Mouse (Mus musculus) ES-Bruce4 (cell line): ENCODE data around the gene Dad1. TPM values are rescaled to one million over a fixed set of nuclear protein-coding genes. Genes with fewer than 3 reads are reported as not detected.

Experiments used
- H3K27ac ChIP-seq: 2 replicates; pipeline ENCODE4 v1.5.1; 2012; ENCODE audit warnings: low read length, inconsistent platforms; ENCODE audit not compliant: insufficient read depth
- H3K27me3 ChIP-seq: 2 replicates; pipeline ENCODE4 v1.6.1; 2012; ENCODE audit warnings: mild to moderate bottlenecking, low read length, inconsistent platforms; ENCODE audit not compliant: control insufficient read depth, poor library complexity, insufficient read depth, severe bottlenecking
- H3K36me3 ChIP-seq: 2 replicates; pipeline ENCODE4 v1.6.1; 2012; ENCODE audit warnings: inconsistent platforms, mild to moderate bottlenecking, low read length, moderate library complexity; ENCODE audit not compliant: control insufficient read depth, poor library complexity, insufficient read depth, severe bottlenecking
- H3K4me1 ChIP-seq: one replicate; pipeline ENCODE4 v1.8.1; 2011; ENCODE audit warnings: low read length; ENCODE audit not compliant: control insufficient read depth, insufficient read depth
- H3K4me3 ChIP-seq: 2 replicates; pipeline ENCODE4 v1.5.1; 2011; ENCODE audit warnings: low read depth, mild to moderate bottlenecking, low read length
- H3K9ac ChIP-seq: 2 replicates; pipeline ENCODE4 v1.6.1; 2012; ENCODE audit warnings: low read depth, mild to moderate bottlenecking, inconsistent platforms; ENCODE audit not compliant: poor library complexity, severe bottlenecking
- H3K9me3 ChIP-seq: replicated peaks from 2 replicates; pipeline ENCODE4 v1.6.1; 2012; ENCODE audit warnings: mild to moderate bottlenecking, low read length, inconsistent platforms; ENCODE audit not compliant: control insufficient read depth, poor library complexity, insufficient read depth, severe bottlenecking
- CTCF ChIP-seq: IDR thresholded peaks from one replicate; pipeline ENCODE4 v1.8.1; 2011; ENCODE audit warnings: low read depth, low read length
- EP300 ChIP-seq: IDR thresholded peaks from 2 replicates; pipeline ENCODE4 v1.6.1; 2011; ENCODE audit warnings: low read depth, low read length; ENCODE audit not compliant: insufficient read depth
- POLR2A ChIP-seq: IDR thresholded peaks from one replicate; pipeline ENCODE4 v1.8.1; 2011; ENCODE audit warnings: low read length; ENCODE audit not compliant: insufficient read depth
- polyA plus RNA-seq: library from polyadenylated mRNA; stranded (reverse); fragments of >200 nt; gene quantifications from 2 replicates; pipeline ENCODE4 v1.2.4, GENCODE M21; 2011; ENCODE audit warnings: low read depth; ENCODE audit not compliant: missing spikeins, insufficient read depth, insufficient read length

Dad1 gene
- polyA plus RNA-seq, 1 experiment: 119 TPM

DNA sequence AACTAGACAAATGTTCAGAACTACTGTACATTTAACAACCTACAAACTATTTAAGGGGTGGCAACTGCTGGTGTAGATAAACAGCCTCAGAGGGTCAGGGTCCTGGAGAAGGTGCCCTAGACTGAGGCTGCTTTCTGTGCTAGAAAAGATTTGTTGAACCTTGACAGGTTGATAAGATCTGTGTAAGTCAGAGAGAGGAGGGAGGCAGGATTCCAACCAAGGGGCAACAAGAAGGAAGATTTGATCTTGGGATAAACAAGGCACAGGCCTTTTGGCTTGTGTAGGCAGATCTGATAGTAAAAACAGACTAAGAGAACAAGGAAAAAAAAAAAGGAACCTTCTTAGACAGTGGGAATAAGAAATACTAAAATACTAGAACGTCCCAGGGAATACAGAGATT lies 35.7 kb downstream of the Dad1 start:
- no peaks in the 10 kb centered on the region for H3K27me3 ChIP-seq

GRCm38 (mm10) chr14:54216126-54216525 lies 37.8 kb downstream of the Dad1 start:
- Histone ChIP-seq H3K36me3 (no peaks in the 10 kb centered on the region), H3K27ac (no peak overlapping the region), H3K9ac (no peak overlapping the region), H3K9me3 (no peaks in the 10 kb centered on the region), H3K4me3 (no peak overlapping the region), H3K4me1 (no peaks in the 10 kb centered on the region), H3K27me3 (no peaks in the 10 kb centered on the region)
- TF ChIP-seq EP300 (no peak), CTCF (no peak), POLR2A (no peak)

More for the DNA sequence above, 35.7 kb downstream of the Dad1 start:
- Histone ChIP-seq H3K36me3 (no peaks in the 10 kb centered on the region), H3K9me3 (no peaks in the 10 kb centered on the region), H3K9ac (no peak overlapping the region), H3K4me3 (no peak overlapping the region), H3K4me1 (no peaks in the 10 kb centered on the region), H3K27ac (no peak overlapping the region)
- TF ChIP-seq POLR2A (no peak), EP300 (no peak), CTCF (no peak)

GRCm38 (mm10) chr14:54214901-54215300 lies 39.0 kb downstream of the Dad1 start:
- no peaks in the 10 kb centered on the region for H3K36me3 ChIP-seq
- H3K27me3 ChIP-seq: no peaks in the 10 kb centered on the region
- no peak overlapping the region for H3K4me3 ChIP-seq
- TF ChIP-seq POLR2A (no peak), CTCF (no peak), EP300 (no peak)
- no peaks in the 10 kb centered on the region for H3K9me3 ChIP-seq
- no peak overlapping the region for H3K27ac ChIP-seq
- no peak overlapping the region for H3K9ac ChIP-seq
- H3K4me1 ChIP-seq: no peaks in the 10 kb centered on the region

GRCm38 (mm10) chr14:54214477-54214876 lies 39.4 kb downstream of the Dad1 start:
- no peaks in the 10 kb centered on the region for H3K27me3 ChIP-seq
- H3K27ac ChIP-seq: no peak overlapping the region
- TF ChIP-seq CTCF (no peak), POLR2A (no peak), EP300 (no peak)
- no peak overlapping the region for H3K4me3 ChIP-seq
- H3K4me1 ChIP-seq: no peaks in the 10 kb centered on the region
- no peak overlapping the region for H3K9ac ChIP-seq
- H3K36me3 ChIP-seq: no peaks in the 10 kb centered on the region
- H3K9me3 ChIP-seq: no peaks in the 10 kb centered on the region

DNA sequence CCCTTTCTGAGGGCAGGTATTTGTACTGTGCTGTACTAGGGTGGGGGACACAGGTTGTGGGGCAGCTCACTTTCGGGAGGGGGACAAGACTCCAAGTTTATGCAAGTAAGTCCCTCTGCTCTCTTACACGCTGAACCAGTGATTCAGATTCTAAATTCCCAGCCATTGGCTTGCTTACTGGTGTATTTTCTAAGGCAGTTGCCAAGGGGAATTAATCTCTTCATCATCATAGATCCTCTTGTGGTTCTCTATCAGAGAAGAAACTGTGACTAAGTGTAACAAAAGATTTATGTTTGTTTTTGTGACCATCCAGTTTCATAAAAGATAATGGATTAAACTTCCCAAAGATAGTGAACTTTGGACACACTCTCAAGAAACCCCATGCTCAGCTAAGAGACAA lies 40.2 kb downstream of the Dad1 start:
- no peak overlapping the region for H3K27ac ChIP-seq
- TF ChIP-seq POLR2A (no peak), CTCF (no peak), EP300 (no peak)
- H3K27me3 ChIP-seq: no peaks in the 10 kb centered on the region
- H3K4me3 ChIP-seq: no peak overlapping the region
- no peaks in the 10 kb centered on the region for H3K36me3 ChIP-seq
- no peaks in the 10 kb centered on the region for H3K9me3 ChIP-seq
- no peaks in the 10 kb centered on the region for H3K4me1 ChIP-seq
- H3K9ac ChIP-seq: no peak overlapping the region

DNA sequence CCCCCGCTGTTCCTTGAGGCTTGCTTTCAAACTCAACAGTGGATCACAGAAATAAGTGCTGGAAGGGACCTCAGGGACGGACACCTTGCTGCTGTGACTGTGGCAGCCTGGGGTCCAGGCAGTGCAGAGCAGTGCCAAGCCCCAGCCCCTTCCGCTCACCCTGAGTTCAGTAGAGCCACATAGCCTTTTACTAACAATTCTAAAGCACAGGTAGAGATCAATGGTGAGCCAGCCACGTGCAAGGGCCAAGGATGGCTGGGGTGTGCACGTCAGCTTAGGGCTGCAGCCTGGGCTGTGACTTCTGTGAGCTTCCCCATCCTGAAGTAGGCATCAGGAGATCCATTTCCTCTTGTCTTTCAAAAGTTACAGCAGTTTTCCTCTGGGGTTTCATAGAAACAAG lies 42.1 kb downstream of the Dad1 start:
- TF ChIP-seq POLR2A (no peak), CTCF (no peak), EP300 (no peak)
- no peaks in the 10 kb centered on the region for H3K4me1 ChIP-seq
- H3K27me3 ChIP-seq: no peaks in the 10 kb centered on the region
- H3K9me3 ChIP-seq: no peaks in the 10 kb centered on the region
- H3K27ac ChIP-seq: no peak overlapping the region
- no peak overlapping the region for H3K9ac ChIP-seq
- H3K36me3 ChIP-seq: no peaks in the 10 kb centered on the region
- H3K4me3 ChIP-seq: no peak overlapping the region
